Mouse (Mus musculus) ovary, postnatal 14 days (tissue): Measurements from ENCODE around the gene Cdh3.
A peak's percentile ranks its signal among the peaks of the same experiment; 100 is the strongest.

Experiments used
- DNase-seq: peaks from one replicate; pipeline ENCODE4 v3.0.0; 2022; ENCODE audit warnings: low spot score

The Cdh3 gene

DNA sequence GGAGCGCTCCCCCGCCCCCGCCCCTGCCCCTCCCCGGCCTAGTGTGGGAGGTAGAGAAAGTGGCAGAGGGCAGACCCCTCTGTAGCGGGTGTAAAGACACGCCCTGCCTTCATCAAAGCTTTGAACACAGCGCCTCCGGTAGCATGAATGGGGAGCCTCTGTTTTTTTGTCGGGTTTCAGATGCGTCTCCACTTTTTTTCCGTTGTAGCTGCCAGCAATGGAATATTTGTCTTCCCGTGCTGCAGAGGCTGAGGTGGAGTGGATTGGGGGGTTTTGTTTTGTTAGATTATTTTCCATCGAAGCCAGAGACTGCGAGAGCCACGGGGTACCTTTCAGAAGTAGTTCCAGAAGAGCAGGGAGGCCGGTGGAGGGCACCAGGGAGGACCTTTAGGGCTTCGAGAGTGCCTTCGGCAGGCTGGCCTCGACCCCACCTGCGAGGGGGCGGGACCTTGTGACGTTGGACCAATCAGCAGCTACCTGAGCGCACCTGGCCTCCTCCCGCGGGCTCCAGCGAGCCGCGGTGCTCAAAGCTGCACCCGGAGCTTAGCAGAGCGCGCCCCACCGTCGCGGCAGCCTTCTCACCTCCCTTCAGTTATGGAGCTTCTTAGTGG lies at the start of gene Cdh3:
Cdh3 (plus strand) TSS at position 527 of the 611 bp plus-strand sequence.
- DNase-seq, result peak; percentile 45

GRCm38 (mm10) chr8:106462131-106462530 lies 48.6 kb upstream of the Cdh3 start:
- DNase-seq, result no peak

DNA sequence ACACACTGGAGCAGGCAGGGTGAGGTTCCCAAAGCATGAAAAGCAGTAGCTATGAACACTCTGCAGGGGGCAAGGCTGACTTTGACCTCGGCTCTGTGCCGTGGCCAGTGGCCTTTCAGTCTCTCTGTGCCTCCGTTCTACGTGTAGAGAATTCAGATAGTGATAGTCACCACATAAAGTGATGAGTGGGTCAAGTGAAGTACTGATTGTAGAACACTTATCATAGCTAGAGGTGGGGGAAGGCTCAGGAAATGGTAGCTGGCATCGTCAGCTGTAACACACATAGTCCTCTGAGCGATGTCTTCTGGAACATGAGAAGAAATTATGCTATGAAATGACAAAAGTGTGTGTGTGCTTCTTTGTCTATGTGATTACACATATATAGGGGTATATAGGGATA lies 46.9 kb upstream of the Cdh3 start:
- DNase-seq, result no peak

GRCm38 (mm10) chr8:106469485-106469884 lies 41.2 kb upstream of the Cdh3 start:
- DNase-seq, result no peak

GRCm38 (mm10) chr8:106474001-106474400 lies 36.7 kb upstream of the Cdh3 start:
- no peak for DNase-seq

GRCm38 (mm10) chr8:106500018-106500685 lies 10.5 kb upstream of the Cdh3 start, which contains the start of gene 6030452D12Rik:
Gene 6030452D12Rik (plus strand): TSS chr8:106500522.
- DNase-seq, result no peak

DNA sequence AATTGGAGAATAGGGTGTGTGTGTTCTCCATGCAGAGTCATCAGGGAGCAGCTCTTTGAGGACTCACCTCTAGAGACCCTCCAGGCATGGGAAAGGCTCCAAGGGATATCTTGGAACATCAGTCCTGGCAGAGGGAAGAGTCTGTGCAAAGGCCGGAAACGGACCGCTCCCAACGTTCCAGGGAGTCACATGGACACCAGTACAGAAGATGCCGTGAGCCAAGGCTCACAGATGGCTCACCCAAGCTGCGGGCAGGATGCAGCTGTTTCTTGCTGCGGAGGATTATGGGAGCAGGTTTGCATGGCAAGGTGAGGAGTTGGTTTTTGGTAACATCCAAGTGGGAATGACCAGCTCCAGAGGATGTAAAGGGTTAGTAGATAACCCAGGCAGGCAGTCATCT lies 6.5 kb upstream of the Cdh3 start:
- no peak for DNase-seq

- no peak for DNase-seq
Measured at GRCm38 (mm10) chr8:106505328-106505965, 5.2 kb upstream of the Cdh3 start.

- no peak for DNase-seq
Measured at GRCm38 (mm10) chr8:106506106-106506505, 4.6 kb upstream of the Cdh3 start.

DNA sequence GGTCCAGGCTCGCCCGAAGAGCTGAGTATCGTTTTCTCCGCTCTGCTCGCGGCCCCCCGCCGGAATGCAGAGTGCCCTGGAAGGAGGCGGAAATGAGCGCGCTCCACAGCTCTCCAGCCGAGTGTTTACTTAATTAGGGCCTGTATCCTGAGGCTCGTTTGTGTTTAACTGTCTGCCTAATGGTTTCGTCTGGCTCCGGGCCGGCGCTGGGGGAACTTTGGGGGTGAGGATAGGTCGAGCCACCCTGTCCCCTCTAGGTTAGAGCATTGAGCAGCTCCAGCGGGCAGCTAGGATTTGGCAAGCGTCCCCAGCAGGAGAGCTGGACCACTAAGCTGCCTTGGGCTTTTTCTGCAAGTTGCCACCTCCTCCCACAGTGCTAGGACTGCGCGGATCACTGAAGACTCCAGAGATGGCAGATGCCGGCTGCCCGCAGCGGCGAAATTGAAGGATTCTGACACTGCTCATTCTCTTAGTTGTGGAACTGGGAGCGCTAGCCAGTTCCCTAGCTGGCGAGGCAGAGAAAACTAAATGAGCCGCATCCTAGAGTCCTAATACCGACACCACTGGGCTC lies 2.8 kb upstream of the Cdh3 start:
- no peak for DNase-seq

DNA sequence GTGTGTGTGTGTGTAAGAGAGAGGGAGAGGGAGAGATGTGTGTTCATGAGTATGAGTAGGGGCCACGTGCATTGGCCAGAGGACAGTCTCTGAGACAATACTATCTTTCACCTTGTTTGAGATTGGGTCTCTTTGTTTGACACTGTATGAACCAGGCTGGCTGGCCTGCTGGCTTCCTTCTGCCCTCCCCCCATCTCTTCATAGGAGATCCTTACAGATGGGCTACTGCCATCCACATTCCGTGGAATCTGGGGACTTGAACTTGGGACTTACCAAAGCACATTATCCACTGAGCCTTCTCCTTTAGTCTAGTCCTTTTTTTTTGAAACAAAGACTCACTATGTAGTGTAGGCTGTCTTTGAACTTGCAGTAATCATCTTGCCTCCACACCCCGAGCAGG lies 2.2 kb upstream of the Cdh3 start:
- no peak for DNase-seq

- no peak for DNase-seq
Measured at GRCm38 (mm10) chr8:106509079-106509780, 1.5 kb upstream of the Cdh3 start.

DNA sequence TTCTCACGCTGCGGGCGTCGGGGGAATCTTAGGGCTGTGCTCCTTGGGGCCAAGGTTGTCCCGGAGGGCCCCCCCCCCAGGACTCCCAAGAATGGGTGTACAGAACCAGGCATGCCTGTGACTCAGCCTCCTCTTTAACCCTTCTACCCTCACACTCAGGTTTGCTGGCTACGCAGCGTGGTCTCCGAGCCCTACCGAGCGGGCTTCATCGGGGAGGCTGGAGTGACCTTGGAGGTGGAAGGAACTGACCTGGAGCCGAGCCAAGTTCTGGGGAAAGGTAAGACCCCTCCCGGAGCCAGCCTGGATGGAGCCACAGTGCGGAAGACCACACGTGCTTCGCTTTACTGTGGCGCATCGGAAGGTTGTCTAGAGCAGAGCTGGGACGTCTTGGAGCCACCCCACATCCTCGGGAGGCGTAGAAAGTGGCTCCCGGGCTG lies 392 bp downstream of the Cdh3 start:
- DNase-seq, result no peak

GRCm38 (mm10) chr8:106511531-106512041 lies 895 bp downstream of the Cdh3 start:
- DNase-seq, result no peak

DNA sequence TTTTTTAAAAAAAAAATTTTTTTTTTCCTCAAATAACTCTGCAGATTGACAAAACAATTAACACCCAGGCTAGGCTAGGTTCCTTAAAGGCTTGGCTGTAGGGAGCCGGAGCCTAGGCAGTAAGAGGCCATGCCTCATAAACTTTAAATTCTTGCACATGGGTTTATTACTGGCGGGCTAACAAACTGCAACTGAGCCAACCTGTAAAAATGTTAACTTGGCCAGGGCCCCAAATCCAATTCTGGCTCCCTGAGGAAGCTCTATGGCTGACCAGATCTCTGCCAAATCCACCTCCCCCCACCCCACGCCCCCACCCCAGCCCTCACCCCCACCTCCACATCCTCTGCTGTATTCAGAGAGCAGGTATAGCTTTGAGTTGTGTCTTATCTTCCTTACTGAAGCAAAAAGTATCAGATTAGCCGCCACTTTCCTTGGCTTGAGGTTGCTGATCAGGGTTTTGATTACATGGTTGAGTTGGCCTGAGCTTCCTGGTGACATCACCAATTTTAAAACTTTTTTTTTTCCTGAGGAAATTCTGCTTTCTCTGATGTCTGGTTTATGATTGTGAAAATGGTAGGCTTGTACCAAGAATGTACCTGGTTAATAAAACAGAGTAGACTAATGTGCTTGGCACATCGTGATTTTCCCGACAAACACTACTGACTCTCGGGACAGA lies 1.9 kb downstream of the Cdh3 start:
- no peak for DNase-seq

- no peak for DNase-seq
Measured at GRCm38 (mm10) chr8:106515946-106516479, 5.3 kb downstream of the Cdh3 start.

DNA sequence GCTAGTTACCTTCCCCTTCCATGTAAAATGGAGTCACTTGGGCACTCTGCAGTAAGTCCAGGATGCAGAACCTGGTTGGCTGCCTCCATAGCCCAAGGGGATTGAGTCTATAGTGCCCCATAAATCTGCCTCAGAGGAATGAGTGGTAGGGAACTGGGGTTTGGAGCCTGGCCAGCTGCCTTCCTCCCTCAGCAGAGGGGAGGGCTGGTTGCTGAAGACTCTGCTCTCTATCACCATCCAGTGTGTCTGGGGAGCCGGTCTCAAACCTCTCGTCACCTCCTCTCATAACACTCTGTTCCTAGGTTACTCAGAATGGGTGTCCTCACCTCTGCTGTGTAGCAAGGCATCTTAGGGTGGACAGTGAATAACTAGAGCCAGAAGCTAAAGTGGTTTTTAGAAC lies 5.9 kb downstream of the Cdh3 start:
- DNase-seq, result no peak

GRCm38 (mm10) chr8:106518763-106519162 lies 8.1 kb downstream of the Cdh3 start:
- DNase-seq, result no peak

GRCm38 (mm10) chr8:106520578-106520977 lies 9.9 kb downstream of the Cdh3 start:
- no peak for DNase-seq

- DNase-seq, result no peak
Measured at GRCm38 (mm10) chr8:106521845-106522244, 11.2 kb downstream of the Cdh3 start.

GRCm38 (mm10) chr8:106526725-106527124 lies 16.0 kb downstream of the Cdh3 start:
- no peak for DNase-seq
